Mouse (Mus musculus) liver, postnatal 0 days (tissue): Measurements from ENCODE around the gene Tbc1d16. TPM values are rescaled to one million over a fixed set of nuclear protein-coding genes. Genes with fewer than 3 reads are reported as not detected.
"Not testable (repeated sequence)": the region's sequence is repeated elsewhere in the genome, so short reads cannot be mapped to it uniquely, and the experiment has no call there.

Experiments used
- ATAC-seq: fragments of 200-750 bp; cut with Nextera tagmentation; 2 replicates; pipeline ENCODE4 v1.8.0; 2017; ENCODE audit warnings: mild to moderate bottlenecking, moderate library complexity
- DNase-seq: peaks from one replicate; pipeline ENCODE4 v3.0.0-alpha.2; 2016
- H3K27ac ChIP-seq: fragments of 300-500 bp; sonication (generic); 2 replicates; pipeline ENCODE4 v1.5.1; 2014; ENCODE audit warnings: antibody characterized with exemption, moderate library complexity, mild to moderate bottlenecking, low read depth
- H3K27me3 ChIP-seq: fragments of 300-500 bp; sonication (generic); 2 replicates; pipeline ENCODE4 v1.6.1; 2014; ENCODE audit warnings: low read length, control low read depth, mixed read lengths; ENCODE audit not compliant: insufficient read depth
- H3K36me3 ChIP-seq: fragments of 300-500 bp; sonication (generic); replicated peaks from 2 replicates; pipeline ENCODE4 v1.6.1; 2014; ENCODE audit warnings: mild to moderate bottlenecking, control low read depth, low read length, moderate library complexity, mixed read lengths; ENCODE audit not compliant: insufficient read depth
- H3K4me1 ChIP-seq: fragments of 300-500 bp; sonication (generic); 2 replicates; pipeline ENCODE4 v1.6.1; 2014; ENCODE audit warnings: antibody characterized with exemption, mild to moderate bottlenecking, control low read depth; ENCODE audit not compliant: insufficient read depth
- H3K4me2 ChIP-seq: fragments of 300-500 bp; sonication (generic); 2 replicates; pipeline ENCODE4 v1.6.1; 2014; ENCODE audit warnings: low read depth, mild to moderate bottlenecking, low read length, moderate library complexity, mixed read lengths
- H3K4me3 ChIP-seq: fragments of 300-500 bp; sonication (generic); 2 replicates; pipeline ENCODE4 v1.5.1; 2014; ENCODE audit warnings: low read depth, low read length
- H3K9ac ChIP-seq: fragments of 300-500 bp; sonication (generic); replicated peaks from 2 replicates; pipeline ENCODE4 v1.6.1; 2014; ENCODE audit warnings: mild to moderate bottlenecking, moderate library complexity
- H3K9me3 ChIP-seq: fragments of 300-500 bp; sonication (generic); 2 replicates; pipeline ENCODE4 v1.6.1; 2016; ENCODE audit warnings: mild to moderate bottlenecking, control low read depth, low read length, mixed read lengths
- CTCF ChIP-seq: sonication (generic); IDR thresholded peaks from 2 replicates; pipeline ENCODE4 v1.5.1; 2016; ENCODE audit warnings: antibody characterized with exemption, low read depth
- EP300 ChIP-seq: IDR thresholded peaks from 2 replicates; pipeline ENCODE4 v1.6.1; 2016; ENCODE audit warnings: antibody characterized with exemption, low read depth, mild to moderate bottlenecking
- WGBS: fragments of 180-500 bp; shearing (Covaris S2); extraction: QIAGEN DNeasy Blood & Tissue Kit; methylation state at CpG from one replicate; pipeline ENCODE4 v1.1.7; 2014; ENCODE audit not compliant: insufficient replicate concordance; 5-methylcytosine and 5-hydroxymethylcytosine counted together
- polyA plus RNA-seq: library from polyadenylated mRNA; unstranded; fragments of >200 nt; fragmentation: Nextera tagmentation; extraction: Ambion mirVana; gene quantifications from 2 replicates; pipeline ENCODE4 v1.2.1, GENCODE M21; 2015

Tbc1d16 gene
- polyA plus RNA-seq, 1 experiment from 2014 or later: 1.5 TPM

DNA sequence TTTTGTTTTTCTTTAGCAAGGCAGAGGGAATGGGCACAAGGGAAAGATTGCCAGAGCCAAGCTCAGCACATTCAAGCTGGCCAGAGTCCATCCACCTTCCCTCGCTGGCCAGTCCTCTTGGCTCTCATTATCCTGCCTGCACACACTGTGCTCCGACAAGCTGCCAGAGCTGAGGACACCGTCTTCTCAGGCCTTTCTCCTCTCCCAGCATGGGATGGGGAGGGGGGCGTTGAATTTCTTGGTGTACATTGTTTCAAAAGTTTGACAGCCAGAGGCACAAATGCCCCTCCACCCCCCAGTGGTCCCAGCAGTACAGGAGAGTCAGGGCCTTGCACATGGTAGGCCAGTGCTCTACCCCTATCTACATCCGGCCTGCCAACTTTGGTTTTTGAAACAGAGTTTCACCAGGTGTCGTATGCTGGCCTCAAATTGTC, 39.0 kb upstream of the Tbc1d16 start:
- DNase-seq: no peak
- Histone ChIP-seq H3K27me3 (no peaks in the 10 kb centered on the region), H3K4me1 (peaks cover 8% of the 10 kb centered on the region; the same call in 1 of the 2 replicates), H3K4me3 (no peak overlapping the region), H3K9ac (no peak overlapping the region), H3K4me2 (peak overlapping the region; percentile 92), H3K9me3 (no peaks in the 10 kb centered on the region), H3K36me3 (no peaks in the 10 kb centered on the region; the same call in 1 of the 2 replicates), H3K27ac (no peak overlapping the region)
- WGBS: 48% methylated on average over 6 of the region's 6 CpGs
- TF ChIP-seq CTCF (no peak), EP300 (no peak)
- peak; percentile 4; the same call in 1 of the 2 replicates for ATAC-seq

DNA sequence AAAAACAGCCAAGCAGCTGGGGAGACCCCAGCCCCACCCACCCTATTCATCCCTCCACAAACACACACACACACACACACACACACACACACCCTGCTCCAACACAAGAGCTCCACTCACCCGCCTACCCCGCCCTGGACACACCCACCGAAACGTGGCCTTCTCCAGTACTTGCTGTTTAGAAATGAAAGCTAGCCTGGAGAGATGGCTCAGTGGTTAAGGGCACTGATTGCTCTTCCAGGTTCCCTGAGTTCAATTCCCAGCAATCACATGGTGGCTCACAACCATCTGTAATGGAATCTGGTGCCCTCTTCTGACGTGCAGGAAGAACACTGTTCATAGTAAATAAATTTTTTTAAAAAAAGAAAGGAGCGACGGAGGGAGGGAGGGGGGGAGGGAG, 37.5 kb upstream of the Tbc1d16 start:
- Histone ChIP-seq H3K4me2 (no peak overlapping the region), H3K27me3 (no peaks in the 10 kb centered on the region), H3K4me3 (no peak overlapping the region), H3K9ac (no peak overlapping the region), H3K4me1 (peaks cover 8% of the 10 kb centered on the region; the same call in 1 of the 2 replicates), H3K9me3 (no peaks in the 10 kb centered on the region), H3K36me3 (no peaks in the 10 kb centered on the region; the same call in 1 of the 2 replicates), H3K27ac (no peak overlapping the region)
- TF ChIP-seq CTCF (no peak), EP300 (no peak)
- 64% methylated on average over 7 of the region's 7 CpGs for WGBS
- ATAC-seq (no peak), DNase-seq (no peak)

DNA sequence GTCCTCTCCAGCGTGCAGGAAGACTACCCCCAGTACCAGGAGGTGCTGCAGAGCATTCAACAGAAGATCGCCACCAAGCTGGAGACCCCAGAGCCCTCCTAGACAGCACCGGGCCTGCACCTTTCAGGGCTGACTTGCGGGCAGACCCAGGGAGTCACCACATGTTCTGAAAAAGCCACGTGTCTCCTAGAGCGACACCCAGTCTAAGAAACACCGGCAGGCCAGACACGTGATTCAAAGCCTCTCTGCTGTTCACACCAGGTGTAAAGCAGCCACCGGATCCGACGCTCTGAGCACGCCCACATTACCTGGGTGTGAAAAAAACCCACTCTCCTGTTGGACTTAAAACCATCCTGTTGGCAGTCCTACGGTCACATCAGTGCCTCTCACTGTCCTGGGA, 36.1 kb upstream of the Tbc1d16 start:
- H3K4me1 ChIP-seq: peaks cover 8% of the 10 kb centered on the region; the same call in 1 of the 2 replicates
- H3K36me3 ChIP-seq: no peaks in the 10 kb centered on the region
- H3K27me3 ChIP-seq: no peaks in the 10 kb centered on the region
- H3K9me3 ChIP-seq: no peaks in the 10 kb centered on the region
- TF ChIP-seq EP300 (no peak), CTCF (no peak)
- WGBS: 83% methylated on average over 13 of the region's 13 CpGs
- H3K4me2 ChIP-seq: no peak overlapping the region
- H3K27ac ChIP-seq: no peak overlapping the region
- H3K9ac ChIP-seq: no peak overlapping the region
- ATAC-seq (no peak), DNase-seq (no peak)
- no peak overlapping the region for H3K4me3 ChIP-seq

DNA sequence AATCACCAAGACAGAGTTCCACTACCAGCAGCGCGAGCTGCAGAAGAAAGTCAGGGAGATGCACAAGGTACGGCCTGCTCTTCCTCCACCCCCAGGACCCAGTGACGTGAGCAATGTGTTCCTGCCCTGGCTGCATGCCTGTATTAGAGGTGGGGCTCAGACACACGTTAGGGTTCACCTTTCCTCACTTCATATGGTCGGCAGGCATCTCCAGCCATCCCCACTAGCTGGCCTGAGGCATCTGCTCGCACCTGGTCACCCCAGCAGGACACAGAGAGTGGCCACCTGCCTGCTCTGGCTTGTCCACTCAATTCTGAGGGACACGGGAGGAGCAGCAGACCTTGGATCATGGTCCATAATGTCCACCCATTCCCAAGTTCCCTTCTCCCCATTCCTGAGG, 31.7 kb upstream of the Tbc1d16 start:
- Histone ChIP-seq H3K4me1 (peaks cover 2% of the 10 kb centered on the region; the same call in 1 of the 2 replicates), H3K27me3 (no peaks in the 10 kb centered on the region), H3K36me3 (no peaks in the 10 kb centered on the region), H3K4me2 (no peak overlapping the region), H3K9ac (no peak overlapping the region), H3K27ac (no peak overlapping the region), H3K4me3 (no peak overlapping the region), H3K9me3 (no peaks in the 10 kb centered on the region)
- ATAC-seq (no peak), DNase-seq (no peak)
- 90% methylated on average over 8 of the region's 8 CpGs for WGBS
- no peak for TF ChIP-seq EP300

DNA sequence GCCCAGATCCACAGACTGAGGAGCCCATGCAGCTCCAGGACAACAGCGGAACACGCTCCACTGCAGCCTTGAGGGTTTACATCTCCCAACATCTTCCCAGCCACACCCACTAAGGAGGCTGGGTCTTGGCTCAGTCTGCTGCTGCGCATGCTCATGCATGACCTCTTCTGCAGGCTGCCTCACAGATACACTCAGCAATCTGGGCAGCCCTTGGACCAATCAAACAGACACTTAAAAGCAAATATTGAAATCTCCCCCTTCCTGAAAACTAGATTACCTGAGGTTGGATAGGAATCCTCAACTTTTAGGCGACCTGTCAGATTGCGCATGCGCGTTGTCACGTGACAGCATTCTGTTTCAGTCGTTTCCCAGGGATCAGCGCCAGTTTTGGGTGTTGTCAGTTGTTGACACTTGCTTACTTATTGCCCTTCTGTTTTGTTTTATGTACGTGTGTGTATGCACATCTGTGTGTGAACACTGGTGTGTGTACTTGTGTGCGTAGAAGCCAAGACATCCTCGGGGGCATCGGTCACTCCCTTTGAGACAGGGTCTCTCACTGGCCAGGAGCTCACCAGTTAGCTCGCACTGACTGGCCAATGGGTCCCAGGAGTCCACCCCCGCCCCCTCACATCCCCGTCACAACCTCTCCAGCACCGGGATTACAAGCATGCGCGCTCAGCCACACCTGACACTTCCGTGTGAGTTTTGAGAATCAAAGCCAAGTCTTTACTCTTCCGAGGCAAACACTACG, 30.4 kb upstream of the Tbc1d16 start:
- no peak for TF ChIP-seq EP300
- no peak for TF ChIP-seq CTCF
- Histone ChIP-seq H3K4me3 (peak overlapping the region; percentile 19; the same call in 1 of the 2 replicates), H3K27me3 (no peaks in the 10 kb centered on the region), H3K4me2 (peak overlapping the region; percentile 56), H3K4me1 (peaks cover 2% of the 10 kb centered on the region; the same call in 1 of the 2 replicates), H3K27ac (peak overlapping the region; percentile 45; the same call in 1 of the 2 replicates), H3K9ac (no peak overlapping the region), H3K36me3 (no peaks in the 10 kb centered on the region), H3K9me3 (no peaks in the 10 kb centered on the region)
- WGBS: 67% methylated on average over 23 of the region's 23 CpGs
- DNase-seq (peak; percentile 60), ATAC-seq (peak; percentile 82)

DNA sequence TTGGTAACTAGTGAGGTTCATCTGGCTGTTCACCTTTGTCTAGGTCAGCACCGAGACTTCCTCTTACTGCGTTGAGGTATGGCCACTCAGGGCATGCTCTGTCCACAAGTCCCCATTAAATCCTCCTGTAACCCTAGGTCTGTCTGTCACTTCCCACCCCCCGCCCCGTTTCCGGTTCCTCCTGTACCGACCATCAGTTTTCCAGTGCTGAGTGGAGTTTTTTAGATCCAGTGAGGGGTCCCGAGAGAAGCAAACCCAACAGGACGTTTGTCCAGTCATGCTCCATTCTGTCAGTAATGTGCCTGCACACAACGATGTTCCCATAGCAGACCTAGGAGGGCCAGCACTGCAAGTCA, 29.9 kb upstream of the Tbc1d16 start:
- Histone ChIP-seq H3K4me2 (peak overlapping the region; percentile 56), H3K27ac (0 out of 2 replicates have a peak overlapping the region, but pooled peaks have one; percentile 45), H3K27me3 (no peaks in the 10 kb centered on the region), H3K9ac (no peak overlapping the region), H3K4me3 (no peak overlapping the region), H3K9me3 (no peaks in the 10 kb centered on the region), H3K36me3 (no peaks in the 10 kb centered on the region), H3K4me1 (peaks cover 3% of the 10 kb centered on the region; the same call in 1 of the 2 replicates)
- TF ChIP-seq CTCF (no peak), EP300 (no peak)
- ATAC-seq (no peak), DNase-seq (no peak)
- WGBS: 53% methylated on average over 9 of the region's 9 CpGs

DNA sequence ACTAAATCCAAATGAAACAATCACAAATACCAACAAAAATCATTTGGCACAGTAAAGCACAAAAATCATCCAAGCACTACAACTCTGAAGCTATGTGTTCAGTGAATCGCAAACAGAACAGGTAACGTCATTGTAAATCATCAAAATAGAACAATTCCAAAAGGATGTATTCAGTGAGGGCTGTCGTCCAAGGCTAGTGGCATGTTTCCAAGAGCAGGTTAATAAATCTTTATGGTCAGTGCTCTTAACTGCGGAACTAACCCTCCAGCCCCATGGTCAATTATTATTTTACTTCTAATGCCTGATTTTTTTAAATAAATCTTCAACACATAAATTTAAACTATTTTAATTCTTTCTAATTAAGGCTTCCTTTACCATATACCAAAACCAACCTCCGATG, 28.3 kb upstream of the Tbc1d16 start:
- not testable (repeated sequence) for ATAC-seq, H3K27me3 ChIP-seq, H3K4me3 ChIP-seq, H3K4me2 ChIP-seq, H3K4me1 ChIP-seq, H3K27ac ChIP-seq, DNase-seq, H3K36me3 ChIP-seq, H3K9me3 ChIP-seq, H3K9ac ChIP-seq
- WGBS: 74% methylated on average over 5 of the region's 5 CpGs
